Mouse (Mus musculus): ENCODE results near the gene Ice2. TPM values are rescaled to one million over a fixed set of nuclear protein-coding genes. Genes with fewer than 3 reads are reported as not detected.

Gene Ice2
- polyA plus RNA-seq, 1 experiment from 2014 or later: 12.5 TPM

DNA sequence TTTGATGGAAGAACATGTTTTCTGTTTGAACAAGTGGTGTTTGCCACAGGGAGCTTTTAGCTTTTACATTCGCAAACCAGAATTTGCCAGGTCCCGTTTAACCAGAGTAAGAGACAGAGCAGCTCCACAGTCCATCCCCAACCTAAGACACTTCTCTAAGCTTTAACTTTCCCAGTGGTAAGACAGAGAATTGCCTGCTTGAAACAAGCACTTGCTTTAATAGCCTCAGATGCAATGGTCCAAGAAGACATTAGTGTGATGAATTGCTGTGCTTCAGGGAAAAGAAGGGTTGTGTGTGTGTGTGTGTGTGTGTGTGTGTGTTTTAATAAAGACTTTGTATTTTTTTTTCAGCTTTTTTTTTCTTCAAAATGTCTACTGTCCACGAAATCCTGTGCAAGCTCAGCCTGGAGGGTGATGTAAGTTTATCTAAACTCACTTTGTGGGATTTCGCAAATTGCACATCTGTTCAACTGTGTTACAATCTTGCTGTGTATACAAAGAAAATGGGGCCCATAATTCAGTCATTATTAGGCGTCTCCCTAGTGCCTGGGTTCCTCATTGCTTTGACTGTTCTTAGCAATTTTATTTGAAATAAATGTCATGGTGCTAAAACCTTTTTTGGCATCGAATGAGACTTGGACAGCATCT is 66.5 kb downstream of the Ice2 start:
- no peak for DNase-seq (ENCODE audit: low spot score)
- Histone ChIP-seq H3K27ac (no peak overlapping the region), H3K4me1 (replicated peaks; ENCODE audit: control insufficient read depth, insufficient read depth, low read length) (peaks cover 6% of the 10 kb centered on the region; the same call in 1 of the 2 replicates), H3K27me3 (ENCODE audit: control insufficient read depth, insufficient read depth, low read length) (no peaks in the 10 kb centered on the region), H3K9me3 (ENCODE audit: control insufficient read depth, low read length) (no peaks in the 10 kb centered on the region), H3K36me3 (replicated peaks; ENCODE audit: control insufficient read depth, insufficient read depth) (no peaks in the 10 kb centered on the region), H3K4me3 (replicated peaks; ENCODE audit: low read length) (no peak overlapping the region), H3K9ac (no peak overlapping the region), H3K4me2 (replicated peaks) (no peak overlapping the region)
- 83% methylated on average over 6 of the region's 6 CpGs for WGBS
- no peak for ATAC-seq (ENCODE audit: low FRiP score)

DNA sequence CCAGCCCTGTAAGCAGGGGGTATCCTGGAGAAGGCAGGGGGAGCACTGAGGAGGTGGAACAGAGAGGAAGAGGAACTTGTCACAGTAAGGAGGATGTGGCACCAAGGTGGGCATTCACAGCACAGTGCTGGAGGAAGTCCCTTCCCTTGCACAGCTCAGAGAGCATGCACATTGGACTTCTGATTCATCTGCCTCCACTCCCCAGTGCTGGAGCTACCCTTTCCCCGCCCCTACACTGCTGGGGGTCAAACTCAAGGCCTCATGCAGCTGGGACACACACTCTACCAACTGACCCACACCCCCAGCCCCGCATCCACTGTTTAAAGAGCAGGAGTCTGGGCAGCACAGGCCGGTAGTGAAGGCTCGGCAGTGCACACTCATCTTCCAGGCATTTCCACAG is 68.4 kb downstream of the Ice2 start:
- H3K4me2 ChIP-seq (replicated peaks): no peak overlapping the region
- no peak overlapping the region for H3K9ac ChIP-seq
- 72% methylated on average over 4 of the region's 4 CpGs for WGBS
- no peaks in the 10 kb centered on the region for H3K36me3 ChIP-seq (replicated peaks; ENCODE audit: control insufficient read depth, insufficient read depth)
- no peak overlapping the region for H3K4me3 ChIP-seq (replicated peaks; ENCODE audit: low read length)
- peaks cover 14% of the 10 kb centered on the region for H3K4me1 ChIP-seq (replicated peaks; ENCODE audit: control insufficient read depth, insufficient read depth, low read length)
- ATAC-seq (ENCODE audit: low FRiP score) (no peak), DNase-seq (ENCODE audit: low spot score) (no peak)
- H3K27ac ChIP-seq: no peak overlapping the region
- no peaks in the 10 kb centered on the region for H3K27me3 ChIP-seq (ENCODE audit: control insufficient read depth, insufficient read depth, low read length)
- H3K9me3 ChIP-seq (ENCODE audit: control insufficient read depth, low read length): no peaks in the 10 kb centered on the region

GRCm38 (mm10) chr9:69467310-69467939 is 69.7 kb downstream of the Ice2 start:
- ATAC-seq (ENCODE audit: low FRiP score) (no peak), DNase-seq (ENCODE audit: low spot score) (no peak)
- Histone ChIP-seq H3K9me3 (ENCODE audit: control insufficient read depth, low read length) (no peaks in the 10 kb centered on the region), H3K36me3 (replicated peaks; ENCODE audit: control insufficient read depth, insufficient read depth) (no peaks in the 10 kb centered on the region), H3K27me3 (ENCODE audit: control insufficient read depth, insufficient read depth, low read length) (no peaks in the 10 kb centered on the region), H3K4me1 (replicated peaks; ENCODE audit: control insufficient read depth, insufficient read depth, low read length) (peaks cover 15% of the 10 kb centered on the region), H3K9ac (no peak overlapping the region), H3K4me2 (replicated peaks) (no peak overlapping the region), H3K27ac (no peak overlapping the region), H3K4me3 (replicated peaks; ENCODE audit: low read length) (no peak overlapping the region)
- 73% methylated on average over 10 of the region's 10 CpGs for WGBS

DNA sequence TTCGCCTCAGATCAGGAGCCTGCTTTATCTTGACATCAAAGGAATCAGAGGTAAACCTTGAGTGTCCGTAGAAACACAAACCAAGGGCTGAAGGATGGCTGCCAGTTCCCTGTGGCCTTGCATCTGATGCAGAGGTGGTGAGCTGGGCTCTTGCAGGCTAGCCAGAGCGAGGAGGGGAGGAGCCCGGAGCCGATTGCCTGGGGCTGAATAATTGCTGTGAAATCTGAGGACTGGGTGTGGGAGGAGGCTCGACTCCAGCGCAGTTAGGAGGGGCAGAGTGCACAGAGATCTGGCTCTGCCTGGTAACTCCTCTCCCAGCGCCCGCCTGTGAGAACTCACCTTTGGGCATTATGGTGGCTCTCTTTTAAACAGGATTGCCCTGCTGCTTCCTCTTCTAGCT is 71.3 kb downstream of the Ice2 start:
- Histone ChIP-seq H3K27ac (no peak overlapping the region), H3K27me3 (ENCODE audit: control insufficient read depth, insufficient read depth, low read length) (no peaks in the 10 kb centered on the region), H3K4me3 (replicated peaks; ENCODE audit: low read length) (no peak overlapping the region), H3K9ac (0 out of 2 replicates have a peak overlapping the region, but pooled peaks have one; percentile 29), H3K4me2 (replicated peaks) (peak overlapping the region; percentile 25), H3K36me3 (replicated peaks; ENCODE audit: control insufficient read depth, insufficient read depth) (no peaks in the 10 kb centered on the region), H3K4me1 (replicated peaks; ENCODE audit: control insufficient read depth, insufficient read depth, low read length) (peaks cover 15% of the 10 kb centered on the region), H3K9me3 (ENCODE audit: control insufficient read depth, low read length) (no peaks in the 10 kb centered on the region)
- WGBS: 10% methylated on average over 9 of the region's 9 CpGs
- DNase-seq (ENCODE audit: low spot score) (no peak), ATAC-seq (ENCODE audit: low FRiP score) (peak; percentile 64; the same call in 1 of the 2 replicates)

- ATAC-seq (ENCODE audit: low FRiP score): no peak
- Histone ChIP-seq H3K4me2 (replicated peaks) (no peak overlapping the region), H3K27me3 (ENCODE audit: control insufficient read depth, insufficient read depth, low read length) (no peaks in the 10 kb centered on the region), H3K9me3 (ENCODE audit: control insufficient read depth, low read length) (no peaks in the 10 kb centered on the region), H3K9ac (no peak overlapping the region), H3K4me3 (replicated peaks; ENCODE audit: low read length) (no peak overlapping the region), H3K4me1 (replicated peaks; ENCODE audit: control insufficient read depth, insufficient read depth, low read length) (peaks cover 15% of the 10 kb centered on the region), H3K36me3 (replicated peaks; ENCODE audit: control insufficient read depth, insufficient read depth) (no peaks in the 10 kb centered on the region), H3K27ac (no peak overlapping the region)
- WGBS: 57% methylated on average over 5 of the region's 5 CpGs
- DNase-seq (ENCODE audit: low spot score): no peak
Observed at GRCm38 (mm10) chr9:69470362-69470761, 72.7 kb downstream of the Ice2 start.

- no peaks in the 10 kb centered on the region for H3K36me3 ChIP-seq (replicated peaks; ENCODE audit: control insufficient read depth, insufficient read depth)
- H3K27me3 ChIP-seq (ENCODE audit: control insufficient read depth, insufficient read depth, low read length): no peaks in the 10 kb centered on the region
- ATAC-seq (ENCODE audit: low FRiP score) (no peak), DNase-seq (ENCODE audit: low spot score) (no peak)
- H3K4me1 ChIP-seq (replicated peaks; ENCODE audit: control insufficient read depth, insufficient read depth, low read length): peaks cover 15% of the 10 kb centered on the region
- no peaks in the 10 kb centered on the region for H3K9me3 ChIP-seq (ENCODE audit: control insufficient read depth, low read length)
- no peak overlapping the region; the same call in 1 of the 2 replicates for H3K27ac ChIP-seq
- H3K4me3 ChIP-seq (replicated peaks; ENCODE audit: low read length): no peak overlapping the region
- no peak overlapping the region for H3K4me2 ChIP-seq (replicated peaks)
- WGBS: 27% methylated on average over 6 of the region's 6 CpGs
- H3K9ac ChIP-seq: no peak overlapping the region
Observed at GRCm38 (mm10) chr9:69470921-69471320, 73.2 kb downstream of the Ice2 start.

- no peaks in the 10 kb centered on the region for H3K9me3 ChIP-seq (ENCODE audit: control insufficient read depth, low read length)
- DNase-seq (ENCODE audit: low spot score) (no peak), ATAC-seq (ENCODE audit: low FRiP score) (no peak)
- H3K4me3 ChIP-seq (replicated peaks; ENCODE audit: low read length): no peak overlapping the region
- H3K4me1 ChIP-seq (replicated peaks; ENCODE audit: control insufficient read depth, insufficient read depth, low read length): peaks cover 15% of the 10 kb centered on the region
- no peaks in the 10 kb centered on the region for H3K27me3 ChIP-seq (ENCODE audit: control insufficient read depth, insufficient read depth, low read length)
- no peaks in the 10 kb centered on the region for H3K36me3 ChIP-seq (replicated peaks; ENCODE audit: control insufficient read depth, insufficient read depth)
- no peak overlapping the region for H3K4me2 ChIP-seq (replicated peaks)
- WGBS: 84% methylated on average over 6 of the region's 6 CpGs
- H3K27ac ChIP-seq: no peak overlapping the region
- no peak overlapping the region for H3K9ac ChIP-seq
Observed at GRCm38 (mm10) chr9:69472724-69473123, 75.0 kb downstream of the Ice2 start.

GRCm38 (mm10) chr9:69475873-69476272 is 78.2 kb downstream of the Ice2 start:
- 85% methylated on average over 6 of the region's 6 CpGs for WGBS
- H3K36me3 ChIP-seq (replicated peaks; ENCODE audit: control insufficient read depth, insufficient read depth): no peaks in the 10 kb centered on the region
- no peak overlapping the region for H3K4me2 ChIP-seq (replicated peaks)
- DNase-seq (ENCODE audit: low spot score) (no peak), ATAC-seq (ENCODE audit: low FRiP score) (no peak)
- no peak overlapping the region for H3K9ac ChIP-seq
- no peak overlapping the region for H3K4me3 ChIP-seq (replicated peaks; ENCODE audit: low read length)
- H3K27me3 ChIP-seq (ENCODE audit: control insufficient read depth, insufficient read depth, low read length): no peaks in the 10 kb centered on the region
- H3K9me3 ChIP-seq (ENCODE audit: control insufficient read depth, low read length): no peaks in the 10 kb centered on the region
- H3K27ac ChIP-seq: no peak overlapping the region
- H3K4me1 ChIP-seq (replicated peaks; ENCODE audit: control insufficient read depth, insufficient read depth, low read length): peaks cover 3% of the 10 kb centered on the region; the same call in 1 of the 2 replicates

DNA sequence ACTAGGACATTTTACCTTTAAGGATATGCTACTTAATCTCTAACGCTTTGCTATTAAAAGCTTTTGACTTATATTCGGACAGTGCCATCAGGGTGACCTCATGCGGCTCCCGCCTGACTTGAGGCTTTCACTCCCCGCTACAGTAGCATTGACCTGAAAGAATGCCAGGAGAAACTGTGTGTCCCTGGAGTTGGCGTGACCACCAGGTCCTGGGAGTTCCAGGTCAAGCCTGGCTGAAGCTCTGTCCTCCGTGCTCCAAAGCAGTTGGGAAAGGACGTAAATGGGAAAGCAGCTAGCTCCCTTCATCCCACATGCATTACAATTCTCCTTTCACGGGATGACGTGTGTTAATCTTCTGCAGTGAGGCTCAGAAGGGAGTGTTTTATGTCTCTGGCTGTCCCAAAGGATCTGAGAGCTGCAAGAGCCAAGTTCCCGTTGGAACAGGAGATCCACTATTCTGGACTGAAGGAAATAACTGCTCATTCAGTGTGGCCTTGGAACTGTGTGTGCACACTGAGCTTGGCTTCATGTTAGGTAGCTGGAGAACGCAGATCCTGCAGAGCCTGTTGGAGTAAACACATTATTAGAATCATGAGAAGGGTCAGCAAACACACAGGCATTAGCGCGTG is 79.6 kb downstream of the Ice2 start:
- Histone ChIP-seq H3K27ac (no peak overlapping the region), H3K27me3 (ENCODE audit: control insufficient read depth, insufficient read depth, low read length) (no peaks in the 10 kb centered on the region), H3K4me3 (replicated peaks; ENCODE audit: low read length) (no peak overlapping the region), H3K36me3 (replicated peaks; ENCODE audit: control insufficient read depth, insufficient read depth) (no peaks in the 10 kb centered on the region; the same call in 1 of the 2 replicates), H3K4me1 (replicated peaks; ENCODE audit: control insufficient read depth, insufficient read depth, low read length) (no peaks in the 10 kb centered on the region; the same call in 1 of the 2 replicates), H3K9me3 (ENCODE audit: control insufficient read depth, low read length) (no peaks in the 10 kb centered on the region), H3K4me2 (replicated peaks) (no peak overlapping the region), H3K9ac (no peak overlapping the region)
- ATAC-seq (ENCODE audit: low FRiP score) (no peak), DNase-seq (ENCODE audit: low spot score) (no peak)
- WGBS: 69% methylated on average over 14 of the region's 14 CpGs

Measured in hindbrain, embryonic 14.5 days (tissue).